Mouse (Mus musculus): ENCODE data around the gene Mapkap1.

The Mapkap1 gene

GRCm38 (mm10) chr2:34406601-34407464 lies at the start of gene Mapkap1:
Gene Mapkap1 (plus strand): TSS chr2:34406771.
- CTCF ChIA-PET: no interaction called here

GRCm38 (mm10) chr2:34363678-34364077 lies 42.9 kb upstream of the Mapkap1 start:
- CTCF ChIA-PET: interaction anchor here (0.6 kb wide), 1 partner anchor 559 kb away, joined by 10 read pairs; no protein-coding TSS in a partner anchor

- CTCF ChIA-PET: no interaction called here
These were observed 39.5 kb upstream of the Mapkap1 start for GRCm38 (mm10) chr2:34367024-34367423.

GRCm38 (mm10) chr2:34368396-34368795 lies 38.2 kb upstream of the Mapkap1 start:
- CTCF ChIA-PET: interaction anchor here (0.7 kb wide), 1 partner anchor 9 kb away, joined by 3 read pairs; no protein-coding TSS in a partner anchor

- CTCF ChIA-PET: no interaction called here
These were observed 36.2 kb upstream of the Mapkap1 start for GRCm38 (mm10) chr2:34370349-34370724.

GRCm38 (mm10) chr2:34370725-34371440 lies 35.7 kb upstream of the Mapkap1 start:
- CTCF ChIA-PET: no interaction called here

- CTCF ChIA-PET: no interaction called here
These were observed 34.9 kb upstream of the Mapkap1 start for GRCm38 (mm10) chr2:34371441-34372304.

- CTCF ChIA-PET: interaction anchor here (1.2 kb wide), 1 partner anchor 10 kb away, joined by 3 read pairs; no protein-coding TSS in a partner anchor
These were observed 34.0 kb upstream of the Mapkap1 start, which contains the start of gene Pbx3 for GRCm38 (mm10) chr2:34372305-34373301. Gene Pbx3 (minus strand): TSS chr2:34373142.

- CTCF ChIA-PET: no interaction called here
These were observed 32.7 kb upstream of the Mapkap1 start for GRCm38 (mm10) chr2:34373886-34374285.

GRCm38 (mm10) chr2:34374349-34374748 lies 32.2 kb upstream of the Mapkap1 start:
- CTCF ChIA-PET: no interaction called here

GRCm38 (mm10) chr2:34378930-34379329 lies 27.6 kb upstream of the Mapkap1 start:
- CTCF ChIA-PET: no interaction called here

- CTCF ChIA-PET: no interaction called here
These were observed 7.0 kb upstream of the Mapkap1 start for GRCm38 (mm10) chr2:34399535-34399934.

GRCm38 (mm10) chr2:34407596-34407995 lies 1.0 kb downstream of the Mapkap1 start:
- CTCF ChIA-PET: interaction anchor here (0.5 kb wide), 1 partner anchor 10 kb away, joined by 5 read pairs; no protein-coding TSS in a partner anchor

- CTCF ChIA-PET: no interaction called here
These were observed 1.8 kb downstream of the Mapkap1 start for GRCm38 (mm10) chr2:34408341-34408740.

- CTCF ChIA-PET: no interaction called here
These were observed 3.3 kb downstream of the Mapkap1 start for GRCm38 (mm10) chr2:34409741-34410340.

GRCm38 (mm10) chr2:34420256-34420655 lies 13.7 kb downstream of the Mapkap1 start:
- CTCF ChIA-PET: no interaction called here

- CTCF ChIA-PET: no interaction called here
These were observed 17.6 kb downstream of the Mapkap1 start for GRCm38 (mm10) chr2:34424186-34424585.

GRCm38 (mm10) chr2:34425573-34426223 lies 19.1 kb downstream of the Mapkap1 start:
- CTCF ChIA-PET: interaction anchor here (0.7 kb wide), 1 partner anchor 1481 kb away, joined by 4 read pairs; no protein-coding TSS in a partner anchor

- CTCF ChIA-PET: no interaction called here
These were observed 24.1 kb downstream of the Mapkap1 start for GRCm38 (mm10) chr2:34430663-34431062.
